Mouse (Mus musculus) cerebellum, adult 8-10 months (tissue): ENCODE data around the gene Arg1.

Experiments
- DNase-seq: peaks from one replicate; pipeline ENCODE4 v3.0.0; 2022

The Arg1 gene

DNA sequence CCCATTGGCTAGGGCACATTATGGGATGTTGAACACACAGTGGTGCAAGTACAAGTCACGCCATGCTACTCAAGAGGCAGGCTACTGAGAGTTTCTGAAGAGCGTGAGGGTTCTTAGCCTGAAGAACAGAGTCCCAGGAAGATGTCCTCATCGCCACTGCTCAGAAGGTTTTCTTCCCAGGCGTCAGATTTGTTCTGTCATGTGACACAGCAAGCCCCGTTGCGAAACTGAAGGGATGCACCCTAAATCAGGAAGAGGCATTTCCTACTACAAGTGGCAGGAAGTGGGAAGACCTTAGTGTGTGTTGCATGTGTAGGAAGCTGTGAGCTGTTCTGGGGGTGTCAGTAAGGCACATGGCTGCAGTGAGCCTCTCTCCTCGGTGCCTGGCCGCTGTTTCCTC is 16.1 kb downstream of the Arg1 start:
- no peak for DNase-seq

DNA sequence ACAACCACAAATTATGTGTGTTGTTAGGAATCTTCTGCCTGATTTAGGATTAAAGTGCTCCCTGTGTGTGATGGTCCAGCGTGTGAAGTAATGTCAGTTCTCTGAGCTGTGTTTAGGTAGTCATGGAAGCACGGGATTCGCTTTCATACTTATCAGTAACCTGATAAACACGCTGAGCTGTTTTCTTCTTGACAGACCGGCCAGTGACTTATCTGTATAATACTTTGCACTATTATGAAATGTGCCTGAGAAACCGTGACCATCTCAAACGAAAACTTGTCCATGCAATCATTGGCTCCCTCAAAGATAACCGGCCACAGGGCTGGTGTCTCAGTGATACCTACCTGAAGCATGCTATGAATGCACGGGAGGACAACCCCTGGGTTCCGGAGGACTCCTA is 21.7 kb downstream of the Arg1 start:
- no peak for DNase-seq

DNA sequence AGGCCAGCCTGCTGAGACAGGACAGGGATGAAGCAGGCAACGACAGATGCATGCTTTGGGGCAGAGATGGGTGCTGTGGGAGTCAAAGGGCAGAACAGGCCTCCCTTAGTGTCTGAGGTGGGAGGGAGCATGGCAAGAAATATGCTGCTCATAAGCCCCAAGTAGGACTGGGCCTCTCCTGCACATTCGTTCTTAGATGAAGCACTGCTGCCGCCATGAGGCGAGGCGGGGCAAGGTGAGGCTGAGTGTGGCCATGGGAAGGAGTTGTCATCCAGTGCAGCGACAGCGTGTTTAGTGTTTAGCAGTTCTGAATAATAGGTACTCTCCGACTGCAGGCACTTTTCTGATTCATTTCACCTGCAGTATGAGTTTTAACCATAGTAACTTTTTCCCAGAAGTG is 31.4 kb downstream of the Arg1 start:
- DNase-seq = peak; percentile 32

DNA sequence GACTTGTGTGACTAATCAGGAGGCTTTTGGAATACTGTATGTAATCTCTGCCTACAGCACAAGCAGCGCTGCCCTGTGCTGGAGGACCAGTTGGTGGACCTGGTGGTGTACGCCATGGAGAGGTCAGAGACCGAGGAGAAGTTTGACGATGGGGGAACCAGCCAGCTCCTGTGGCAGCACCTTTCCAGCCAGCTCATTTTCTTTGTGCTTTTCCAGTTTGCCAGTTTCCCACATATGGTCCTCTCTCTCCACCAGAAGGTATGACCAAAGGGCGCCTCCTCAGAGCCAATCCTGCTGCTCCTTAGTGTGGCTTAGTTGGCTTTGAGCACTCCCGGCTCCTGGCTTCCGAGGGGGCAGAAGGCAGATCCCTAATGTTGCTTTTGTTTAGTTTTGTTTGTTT is 38.9 kb downstream of the Arg1 start:
- DNase-seq = peak; percentile 53

DNA sequence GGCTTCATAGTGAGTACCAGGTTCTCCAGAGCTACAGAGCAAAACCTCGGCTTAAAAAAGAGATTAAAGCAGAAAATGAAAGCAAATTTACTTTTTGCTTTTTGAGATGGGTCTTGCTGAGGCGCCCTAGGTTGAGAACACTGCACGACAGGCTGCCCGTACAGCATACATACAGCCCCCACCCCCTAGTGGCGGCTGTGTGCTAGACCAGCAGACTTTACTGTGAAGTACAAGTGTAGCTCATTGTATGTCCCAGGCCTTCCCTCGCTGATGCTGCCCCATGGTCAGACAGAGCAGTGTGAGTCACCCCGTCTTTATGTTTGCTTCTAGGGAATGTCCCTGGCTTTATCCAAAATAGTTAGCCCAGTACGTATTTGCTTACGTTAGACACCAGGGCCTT is 41.3 kb downstream of the Arg1 start:
- no peak for DNase-seq

DNA sequence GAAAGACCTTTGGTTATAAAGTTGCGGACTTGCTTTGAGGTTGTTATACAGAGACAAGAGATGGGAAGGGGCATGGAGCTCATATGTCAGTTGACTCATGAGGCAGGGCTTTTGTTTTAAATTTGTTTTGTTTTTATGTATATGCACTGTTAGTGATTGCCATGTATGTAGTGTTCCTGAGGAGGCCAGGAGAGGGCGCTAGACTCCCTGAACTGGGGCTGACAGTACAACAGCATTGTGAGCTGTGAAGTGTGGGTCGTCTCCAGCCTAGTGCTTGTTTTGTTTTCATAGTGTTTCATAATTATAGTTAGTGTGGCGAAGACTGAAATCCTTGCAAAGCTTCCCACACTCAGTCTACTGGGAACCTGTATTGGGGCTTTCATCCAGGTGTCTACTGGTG is 53.7 kb downstream of the Arg1 start:
- DNase-seq = no peak

DNA sequence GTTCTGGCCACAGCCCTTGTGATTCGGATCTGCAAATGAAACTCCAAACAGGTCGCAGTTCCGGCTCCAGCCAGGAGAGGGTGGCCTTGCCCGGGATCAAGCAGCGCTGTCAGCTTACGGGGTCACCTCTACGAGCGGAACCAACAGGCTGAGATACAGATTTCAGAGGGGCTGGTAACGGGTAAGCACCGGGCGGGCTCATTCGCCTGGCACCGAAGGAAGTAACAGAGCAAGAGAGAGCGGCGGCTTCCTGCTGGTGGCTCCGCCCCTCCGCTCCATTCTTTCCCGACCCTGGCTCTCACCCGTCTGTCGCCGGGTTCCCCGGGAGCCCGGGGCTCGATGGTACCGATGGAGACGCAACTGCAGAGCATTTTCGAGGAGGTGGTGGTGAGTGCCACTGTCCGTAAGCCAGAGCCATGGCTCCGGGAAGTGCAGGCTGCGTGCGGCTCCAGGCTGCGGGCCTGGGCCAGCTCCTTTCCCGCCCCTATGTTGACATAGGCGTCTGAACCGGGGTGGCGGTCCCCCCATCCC is 57.5 kb downstream of the Arg1 start, which contains the start of gene Med23:
TSS of gene Med23 (plus strand) at position 227 of the 531 bp plus-strand sequence.
- DNase-seq = peak; percentile 100
